ENCODE assay signal across 7 mouse cellular contexts in the genomic region with DNA sequence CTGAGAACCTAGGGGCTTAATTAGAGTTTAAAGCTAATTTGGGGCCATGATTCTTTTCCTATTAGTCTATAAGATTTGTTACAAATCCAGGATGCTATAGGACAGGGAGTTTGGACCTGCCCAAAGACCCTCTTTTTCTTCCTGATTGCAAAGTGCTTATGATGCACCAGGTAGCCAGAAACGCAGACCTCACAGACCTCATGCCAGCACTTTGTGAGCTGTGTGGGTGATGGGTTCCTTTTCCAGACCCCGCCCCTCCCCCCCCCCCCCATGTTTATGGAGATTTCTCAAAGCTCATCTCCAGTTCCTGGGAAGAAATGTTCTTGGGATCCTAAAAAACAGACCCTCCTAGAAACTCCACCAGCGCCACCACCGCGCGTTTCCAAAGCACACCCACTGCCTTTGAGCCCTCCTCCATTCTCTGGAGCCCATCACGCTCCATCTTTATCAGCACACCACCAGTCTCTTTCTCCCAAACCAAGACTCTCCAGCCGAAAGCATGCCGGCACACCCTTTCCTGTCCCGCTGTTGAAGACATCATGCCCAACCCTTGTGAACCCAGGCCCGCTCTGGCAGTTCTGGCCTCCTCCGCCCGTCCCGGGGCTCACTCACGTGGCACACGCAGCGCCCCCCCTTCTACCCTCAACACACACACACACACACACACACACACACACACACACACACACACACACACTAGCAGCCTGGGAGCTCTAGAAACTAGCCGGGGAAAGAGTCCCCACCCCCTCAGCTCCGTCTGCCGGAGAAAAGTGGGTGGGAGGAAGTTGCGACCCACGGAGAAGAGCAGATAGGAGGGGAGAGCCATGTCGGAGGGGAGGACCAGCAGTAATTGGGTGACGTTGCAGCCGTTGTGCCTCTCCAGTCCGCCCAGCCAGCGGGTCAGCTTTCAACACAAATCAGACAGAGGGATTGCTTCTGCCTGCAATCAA. TPM values are rescaled to one million over a fixed set of nuclear protein-coding genes. Genes with fewer than 3 reads are reported as not detected.
DNase-seq lines count a peak whose midpoint lies in the region; ATAC-seq lines count a peak whose summit lies in the region.

No protein-coding gene starts in this region.

- intact Hi-C loops in gastrocnemius, postnatal 36 days (cut with DNase I) = no loop called here
- intact Hi-C loops in left cerebral cortex, postnatal 25 days (cut with DNase I) = no loop called here

- H3K27ac ChIP-seq in intestine, embryonic 14.5 days (ENCODE audit: low read depth) = peak overlapping the region; percentile 67

- H3K4me2 ChIP-seq in intestine, embryonic 14.5 days (ENCODE audit: low read length) = peak overlapping the region; percentile 64

- WGBS in intestine, embryonic 14.5 days = under 1% methylated on average over 26 of the region's 27 CpGs

- peak; percentile 69 to 75 for DNase-seq in adrenal gland, postnatal 36 days
- peak; percentile 82 for DNase-seq in embryo, embryonic 9.5 days (ENCODE audit: extremely low spot score)
- peak; percentile 47 to 60 for DNase-seq in gastrocnemius, postnatal 36 days
- peak; percentile 76 for DNase-seq in intestine, embryonic 14.5 days (ENCODE audit: low spot score)
- peak; percentile 72 to 90 for DNase-seq in left cerebral cortex, postnatal 25 days (ENCODE audit: low spot score in 2 of 2)
- DNase-seq in right cerebral cortex, postnatal 25 days = peak; percentile 76

- H3K27me3 ChIP-seq in intestine, embryonic 14.5 days (replicated peaks; ENCODE audit: control insufficient read depth, insufficient read depth, low read length) = no peaks in the 10 kb centered on the region

- H3K9me3 ChIP-seq in intestine, embryonic 14.5 days (ENCODE audit: control insufficient read depth, low read length) = no peaks in the 10 kb centered on the region

- no peaks in the 10 kb centered on the region for H3K4me1 ChIP-seq in intestine, embryonic 14.5 days (replicated peaks; ENCODE audit: control insufficient read depth, insufficient read depth, low read length)

- peak; percentile 86 for ATAC-seq in intestine, embryonic 14.5 days (replicated peaks; ENCODE audit: low FRiP score, low TSS enrichment, low read depth)
- peak; percentile 95 for ATAC-seq in megakaryocyte progenitor cell, adult 5-6 weeks (replicated peaks; ENCODE audit: poor library complexity)

- H3K9ac ChIP-seq in intestine, embryonic 14.5 days (ENCODE audit: low read length) = peak overlapping the region; percentile 55

- H3K36me3 ChIP-seq in intestine, embryonic 14.5 days (ENCODE audit: control insufficient read depth, insufficient read depth, low read length) = no peaks in the 10 kb centered on the region

- peak overlapping the region; percentile 45 for H3K4me3 ChIP-seq in intestine, embryonic 14.5 days (ENCODE audit: low read depth, low read length)

RNA-seq across cellular contexts. Expression of a gene that starts 14.1 kb away (rescaled TPM):
- 10 to 100 TPM; 47.2 to 53.0 TPM for total RNA-seq in adrenal gland, postnatal 36 days (2021)
- 100 to 1,000 TPM; 330 to 357 TPM for total RNA-seq in gastrocnemius, postnatal 36 days (2021)
- 42.8 and 43.1 TPM in 2 replicates for polyA plus RNA-seq in intestine, embryonic 14.5 days (2014; fragmentation: Nextera tagmentation; extraction: Ambion mirVana)
- 100 to 1,000 TPM; 688 to 732 TPM for total RNA-seq in left cerebral cortex, postnatal 25 days (2021)
- 94.2 and 95.1 TPM in 2 replicates for total RNA-seq in megakaryocyte progenitor cell, adult 5-6 weeks (2015)
- total RNA-seq in megakaryocyte progenitor cell, adult 5-6 weeks (2017) = 105 and 160 TPM in 2 replicates

Comparison
In these comparisons a context has a peak if more than half of its experiments do, and no peak if none do; other contexts are left out.
1. Peak in every context shown above with its lines: DNase-seq, ATAC-seq, H3K4me3 ChIP-seq and H3K27ac ChIP-seq.